Mouse (Mus musculus) stomach, postnatal 0 days (tissue): ENCODE data around the gene Filip1.

Experiments used
- CTCF ChIP-seq: IDR thresholded peaks from 2 replicates; pipeline ENCODE4 v1.5.1; 2016; ENCODE audit warnings: antibody characterized with exemption, low read depth, mild to moderate bottlenecking, moderate library complexity
- EP300 ChIP-seq: optimal IDR thresholded peaks from 2 replicates; pipeline ENCODE3; 2016; ENCODE audit warnings: antibody characterized with exemption

DNA sequence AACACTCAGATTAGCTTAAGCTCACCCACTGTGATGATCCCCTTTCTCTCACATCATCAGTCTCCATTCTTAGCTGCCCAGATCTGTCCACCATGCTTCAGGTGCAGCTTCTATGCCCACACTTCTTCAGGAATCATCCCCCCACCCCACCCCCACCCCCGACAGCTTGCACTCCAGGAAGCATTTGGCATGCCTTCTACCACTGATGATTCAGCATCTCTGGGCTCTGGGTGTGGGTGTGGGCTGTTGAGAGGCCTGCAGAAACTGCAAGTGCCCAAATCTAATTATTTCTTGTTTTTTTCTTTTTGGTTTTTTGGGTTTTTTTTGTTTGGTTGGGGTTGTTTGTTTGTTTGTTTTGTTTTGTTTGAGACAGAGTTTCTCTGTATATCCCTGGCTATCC, 9.0 kb upstream of the Filip1 start:
- TF ChIP-seq CTCF (no peak), EP300 (no peak)
